Mouse (Mus musculus): ENCODE data around the gene Olfr668. TPM values are rescaled to one million over a fixed set of nuclear protein-coding genes. Genes with fewer than 3 reads are reported as not detected.

The Olfr668 gene
- polyA plus RNA-seq, 1 experiment from 2014 or later, result not detected

Other genes with a start within 250 kb of the Olfr668 start
- gene Olfr661, start 241.6 kb downstream of the Olfr668 start, polyA plus RNA-seq (2015; fragmentation: Nextera tagmentation; extraction: Ambion mirVana), result not detected in 2 replicates
- gene Usp17le, start 150.6 kb downstream of the Olfr668 start, polyA plus RNA-seq (2015; fragmentation: Nextera tagmentation; extraction: Ambion mirVana), result not detected in 2 replicates
- not detected in 2 replicates for gene Usp17lb, start 85.5 kb downstream of the Olfr668 start, polyA plus RNA-seq (2015; fragmentation: Nextera tagmentation; extraction: Ambion mirVana)
- gene Usp17la, start 71.0 kb downstream of the Olfr668 start, polyA plus RNA-seq (2015; fragmentation: Nextera tagmentation; extraction: Ambion mirVana), result not detected in 2 replicates
- not detected in 2 replicates for gene Olfr665, start 50.0 kb downstream of the Olfr668 start, polyA plus RNA-seq (2015; fragmentation: Nextera tagmentation; extraction: Ambion mirVana)
- not detected in 2 replicates for gene Olfr666, start 32.1 kb downstream of the Olfr668 start, polyA plus RNA-seq (2015; fragmentation: Nextera tagmentation; extraction: Ambion mirVana)
- not detected in 2 replicates for gene Olfr667, start 6.6 kb downstream of the Olfr668 start, polyA plus RNA-seq (2015; fragmentation: Nextera tagmentation; extraction: Ambion mirVana)
- gene Olfr669, start 6.2 kb upstream of the Olfr668 start, polyA plus RNA-seq (2015; fragmentation: Nextera tagmentation; extraction: Ambion mirVana), result not detected in 2 replicates
- gene Olfr670, start 34.6 kb upstream of the Olfr668 start, polyA plus RNA-seq (2015; fragmentation: Nextera tagmentation; extraction: Ambion mirVana), result not detected in 2 replicates
- gene Olfr671, start 51.1 kb upstream of the Olfr668 start, polyA plus RNA-seq (2015; fragmentation: Nextera tagmentation; extraction: Ambion mirVana), result not detected in 2 replicates
- gene Olfr672, start 74.0 kb upstream of the Olfr668 start, polyA plus RNA-seq (2015; fragmentation: Nextera tagmentation; extraction: Ambion mirVana), result not detected in 2 replicates
- gene Olfr675, start 100.4 kb upstream of the Olfr668 start, polyA plus RNA-seq (2015; fragmentation: Nextera tagmentation; extraction: Ambion mirVana), result not detected in 2 replicates
- gene Olfr676, start 104.6 kb upstream of the Olfr668 start, polyA plus RNA-seq (2015; fragmentation: Nextera tagmentation; extraction: Ambion mirVana), result not detected in 2 replicates
- gene Olfr677, start 123.3 kb upstream of the Olfr668 start, polyA plus RNA-seq (2015; fragmentation: Nextera tagmentation; extraction: Ambion mirVana), result not detected in 2 replicates
- not detected in 2 replicates for gene Olfr678, start 136.4 kb upstream of the Olfr668 start, polyA plus RNA-seq (2015; fragmentation: Nextera tagmentation; extraction: Ambion mirVana)
- not detected in 2 replicates for gene Olfr679, start 153.1 kb upstream of the Olfr668 start, polyA plus RNA-seq (2015; fragmentation: Nextera tagmentation; extraction: Ambion mirVana)
- not detected in 2 replicates for gene Olfr680-ps1, start 164.8 kb upstream of the Olfr668 start, polyA plus RNA-seq (2015; fragmentation: Nextera tagmentation; extraction: Ambion mirVana)
- not detected in 2 replicates for gene Olfr681, start 188.8 kb upstream of the Olfr668 start, polyA plus RNA-seq (2015; fragmentation: Nextera tagmentation; extraction: Ambion mirVana)
- not detected in 2 replicates for gene Olfr683, start 219.0 kb upstream of the Olfr668 start, polyA plus RNA-seq (2015; fragmentation: Nextera tagmentation; extraction: Ambion mirVana)
- not detected in 2 replicates for gene Olfr684, start 235.6 kb upstream of the Olfr668 start, polyA plus RNA-seq (2015; fragmentation: Nextera tagmentation; extraction: Ambion mirVana)